Mouse (Mus musculus) retina, postnatal 1 day (tissue): ENCODE results near the gene Fam124a.
"Not testable (repeated sequence)": the region's sequence is repeated elsewhere in the genome, so short reads cannot be mapped to it uniquely, and the experiment has no call there.

ENCODE experiments used
- DNase-seq: peaks from one replicate; pipeline ENCODE4 v3.0.0-alpha.2; 2012

The Fam124a gene

DNA sequence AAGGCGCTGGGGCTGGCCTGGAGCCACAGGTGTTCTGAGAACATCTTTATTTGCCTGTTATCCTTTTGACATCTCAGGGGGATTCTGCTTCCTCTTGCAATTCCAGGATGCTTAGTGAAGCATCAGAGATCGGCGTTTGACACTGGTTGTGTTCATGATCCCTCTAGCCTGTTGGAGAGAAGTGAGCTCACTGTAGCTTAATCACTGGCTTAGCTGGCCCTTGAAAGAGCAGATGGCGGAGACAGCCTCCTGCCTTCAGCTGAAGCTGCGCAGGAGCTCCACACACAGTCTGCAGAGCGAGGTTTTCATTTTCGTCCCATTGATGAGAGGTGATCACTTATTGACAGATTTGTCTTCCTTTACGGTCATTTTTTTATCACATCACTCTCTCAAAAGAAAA, 20.3 kb downstream of the Fam124a start:
- DNase-seq, result peak; percentile 55

DNA sequence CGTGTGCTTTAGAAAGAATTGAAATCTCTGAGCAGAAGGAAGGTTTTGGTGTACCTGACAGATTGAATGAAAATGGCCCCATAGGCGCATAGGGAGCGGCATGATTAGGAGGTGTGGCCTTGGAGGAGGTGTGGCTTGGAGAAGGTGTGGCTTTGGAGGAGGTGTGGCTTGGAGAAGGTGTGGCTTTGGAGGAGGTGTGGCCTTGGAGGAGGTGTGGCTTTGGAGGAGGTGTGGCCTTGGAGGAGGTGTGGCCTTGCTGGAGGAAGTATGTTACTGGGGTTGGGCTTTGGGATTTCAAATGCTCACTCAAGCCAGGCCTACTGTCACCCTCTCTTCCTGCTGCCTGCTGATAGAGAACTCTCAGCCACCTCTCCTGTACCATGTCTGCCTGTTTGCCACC, 25.4 kb downstream of the Fam124a start:
- no peak for DNase-seq

DNA sequence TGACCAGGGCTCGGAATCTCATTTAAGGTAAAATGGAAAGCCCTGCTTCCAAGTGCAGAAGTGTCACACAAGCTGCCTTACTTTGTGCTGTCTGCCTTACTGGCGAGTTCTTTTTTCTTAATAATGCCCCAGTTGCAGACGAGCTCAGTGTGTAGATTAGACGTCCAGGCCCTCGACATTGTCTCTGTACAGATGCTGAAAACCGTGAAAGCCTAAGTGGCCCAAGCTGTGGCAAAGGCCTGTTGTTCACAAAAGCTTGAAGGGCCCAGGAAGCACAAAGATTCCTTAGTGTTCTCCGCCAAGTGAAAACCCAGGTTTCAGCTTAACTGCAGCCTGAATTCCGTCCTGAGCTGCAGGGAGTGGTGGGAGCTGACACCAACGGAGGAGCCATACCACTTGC, 26.2 kb downstream of the Fam124a start:
- no peak for DNase-seq

DNA sequence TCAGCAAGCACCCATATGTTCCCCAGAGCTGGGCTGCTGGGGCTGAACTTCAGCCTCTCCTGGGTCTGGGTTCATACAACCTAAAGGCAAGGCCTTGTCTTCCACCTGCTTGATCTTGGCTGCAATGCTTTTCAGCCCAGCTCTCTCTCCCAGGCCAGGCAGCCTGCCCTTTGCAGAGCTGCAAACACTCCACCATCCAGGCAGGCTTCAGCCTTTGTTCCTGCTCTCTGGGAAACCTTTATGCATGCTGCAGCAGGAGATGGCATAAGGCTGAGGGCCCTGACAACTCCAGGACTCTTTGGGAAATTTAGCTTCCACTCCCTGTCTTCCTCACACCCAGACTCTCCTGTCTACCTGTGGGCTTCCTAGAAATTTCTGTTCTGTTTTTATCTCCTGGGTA, 29.1 kb downstream of the Fam124a start:
- DNase-seq, result no peak

DNA sequence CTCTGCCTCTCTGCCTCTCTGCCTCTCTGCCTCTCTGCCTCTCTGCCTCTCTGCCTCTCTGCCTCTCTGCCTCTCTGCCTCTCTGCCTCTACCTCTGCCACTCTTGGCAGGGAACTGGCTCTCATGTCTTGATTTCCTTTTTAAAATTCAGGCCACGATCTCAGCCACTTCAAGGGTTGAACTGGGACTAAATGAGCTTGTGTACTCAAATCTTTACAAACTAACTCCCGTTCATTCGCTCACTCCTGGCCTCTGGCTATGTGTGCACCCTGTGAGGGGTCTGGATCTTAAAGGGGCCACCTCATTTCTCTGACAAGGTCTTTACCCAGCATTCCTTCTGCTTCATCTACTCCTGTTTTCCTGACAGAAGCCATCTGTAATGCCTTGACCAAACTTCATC, 29.8 kb downstream of the Fam124a start:
- DNase-seq, result peak; percentile 22

DNA sequence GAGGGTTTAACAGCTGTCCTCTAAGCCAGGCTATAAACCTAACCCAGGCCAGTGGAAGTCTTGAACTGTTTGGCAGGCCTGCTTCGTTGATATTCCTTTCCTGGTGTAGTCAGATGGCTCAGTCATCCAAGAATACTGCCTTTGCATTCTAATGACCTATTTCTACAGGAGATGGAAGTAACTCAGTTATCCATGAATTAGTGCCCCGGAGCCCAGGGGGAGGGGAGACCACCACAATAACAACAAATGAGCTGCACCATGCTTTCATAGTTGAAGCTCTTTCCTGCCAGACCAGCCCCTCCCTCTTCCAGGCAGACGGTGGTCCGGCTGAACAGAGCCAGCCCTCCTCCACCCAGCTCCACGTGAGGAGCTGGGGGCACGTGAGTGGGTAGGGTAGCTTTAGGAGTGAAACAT, 44.6 kb downstream of the Fam124a start:
- peak; percentile 50 for DNase-seq

DNA sequence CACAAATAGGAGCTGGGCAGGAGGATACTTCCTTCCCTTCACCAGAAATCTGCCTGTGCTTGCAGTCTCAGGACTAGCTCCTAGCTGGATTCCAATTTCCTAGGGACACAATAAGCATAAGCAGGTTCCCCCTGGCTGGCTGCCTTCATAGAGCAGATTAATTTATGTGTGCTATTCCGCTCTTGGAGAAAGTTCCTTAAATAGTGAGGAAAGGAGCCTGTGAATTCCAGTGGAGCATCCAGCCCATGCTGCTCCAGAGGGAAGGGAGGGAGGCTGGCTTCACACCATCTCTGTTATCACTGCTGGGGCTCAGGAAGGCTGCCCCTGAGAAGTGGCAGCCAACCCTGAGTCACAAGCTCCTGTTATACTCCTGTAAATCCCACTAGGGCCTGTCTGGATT, 46.7 kb downstream of the Fam124a start:
- DNase-seq, result no peak

DNA sequence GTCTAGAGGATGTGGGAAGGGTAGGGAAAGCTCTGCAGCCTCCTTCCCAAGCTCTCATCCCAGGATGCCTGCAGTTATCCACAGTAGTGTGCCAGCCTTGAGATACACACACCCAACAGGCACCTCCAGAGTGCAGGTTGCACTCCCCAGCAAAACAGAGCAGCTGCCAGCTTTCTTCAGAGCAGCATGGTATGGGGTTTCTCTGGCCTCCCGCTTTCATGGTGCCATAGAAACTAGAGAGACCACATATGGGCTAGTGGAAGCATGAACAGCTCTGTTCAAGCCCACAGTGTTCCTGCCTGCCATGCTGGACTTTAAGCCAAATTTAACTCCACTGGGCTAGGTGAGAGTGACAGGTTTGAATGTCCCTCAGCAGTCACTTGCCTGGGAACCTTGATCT, 47.3 kb downstream of the Fam124a start:
- DNase-seq, result no peak

DNA sequence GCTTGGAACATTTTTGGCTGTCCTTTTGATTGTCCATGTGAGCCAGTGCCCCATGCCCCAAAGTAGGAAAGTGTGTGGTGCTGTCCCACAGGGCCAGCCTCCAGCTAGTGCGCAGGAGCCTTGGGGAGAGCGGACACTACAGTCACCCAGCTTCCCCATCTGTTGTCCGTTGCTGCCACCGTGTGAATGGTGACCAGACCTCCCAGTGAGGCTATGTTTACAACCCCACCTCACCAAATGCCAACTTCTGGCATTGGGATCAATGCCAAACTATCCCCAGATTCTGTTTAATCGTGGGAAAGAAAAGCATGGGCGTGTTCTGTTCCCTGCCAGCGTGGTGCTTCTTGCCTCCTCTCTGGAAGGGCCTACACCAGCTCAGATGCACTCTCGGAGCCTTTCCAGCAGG, 52.3 kb downstream of the Fam124a start:
- no peak for DNase-seq

DNA sequence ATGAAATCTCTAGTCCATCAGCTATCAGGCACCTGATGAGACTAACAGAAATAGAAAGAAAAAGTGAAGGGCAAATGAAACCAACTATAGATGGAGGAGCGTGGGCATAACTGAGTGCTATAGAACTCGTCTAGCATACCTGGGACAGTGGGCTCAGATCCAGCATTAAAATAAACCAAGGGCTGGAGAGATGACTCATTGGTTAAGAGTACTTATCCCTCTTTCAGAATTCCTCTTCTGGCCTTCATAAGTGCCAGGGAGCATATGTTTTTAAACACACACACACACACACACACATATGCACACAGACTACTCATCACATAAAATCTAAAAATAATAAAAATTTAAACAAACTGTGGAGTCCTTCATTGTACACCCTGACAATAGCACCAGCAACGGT, 54.4 kb downstream of the Fam124a start:
- DNase-seq, result no peak

DNA sequence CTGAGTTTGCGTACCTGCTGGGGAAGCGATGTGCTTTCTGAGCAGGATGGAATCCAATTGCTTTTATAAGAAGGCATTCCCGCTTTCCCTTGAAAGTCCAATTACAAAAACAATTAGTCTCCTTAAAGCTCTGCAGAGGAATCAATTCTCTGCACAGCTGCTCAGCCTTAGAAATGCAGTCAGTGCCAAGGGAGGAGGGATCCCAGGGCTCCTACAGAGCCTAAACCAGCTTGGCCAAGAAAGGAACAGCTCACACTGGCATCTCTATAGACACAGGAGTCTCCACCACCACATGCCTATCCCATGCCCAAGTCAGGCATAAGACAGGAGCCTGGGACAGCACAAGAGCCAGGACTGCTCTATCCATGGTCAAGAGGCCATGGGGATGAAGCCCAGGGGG, 66.9 kb downstream of the Fam124a start:
- DNase-seq, result no peak

DNA sequence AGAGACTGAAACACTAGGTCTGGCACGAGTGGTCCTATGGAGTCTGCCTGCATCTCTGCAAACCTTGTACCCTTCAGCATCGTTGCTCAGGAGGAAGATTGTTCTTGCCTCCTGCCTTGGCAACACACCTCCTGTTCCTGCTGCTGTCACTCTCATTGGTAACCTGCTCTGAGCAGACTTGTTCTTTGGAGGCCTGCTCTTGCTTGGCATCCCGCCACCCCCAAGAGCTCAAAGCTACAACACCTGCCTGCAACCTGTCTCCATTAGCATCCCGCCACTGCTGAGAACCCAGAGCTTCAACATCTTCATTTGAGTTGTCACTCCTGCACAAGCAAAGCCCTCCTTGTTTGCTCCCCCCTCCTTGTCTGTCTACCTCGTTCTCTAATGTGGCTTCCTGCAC, 72.4 kb downstream of the Fam124a start:
- no peak for DNase-seq

DNA sequence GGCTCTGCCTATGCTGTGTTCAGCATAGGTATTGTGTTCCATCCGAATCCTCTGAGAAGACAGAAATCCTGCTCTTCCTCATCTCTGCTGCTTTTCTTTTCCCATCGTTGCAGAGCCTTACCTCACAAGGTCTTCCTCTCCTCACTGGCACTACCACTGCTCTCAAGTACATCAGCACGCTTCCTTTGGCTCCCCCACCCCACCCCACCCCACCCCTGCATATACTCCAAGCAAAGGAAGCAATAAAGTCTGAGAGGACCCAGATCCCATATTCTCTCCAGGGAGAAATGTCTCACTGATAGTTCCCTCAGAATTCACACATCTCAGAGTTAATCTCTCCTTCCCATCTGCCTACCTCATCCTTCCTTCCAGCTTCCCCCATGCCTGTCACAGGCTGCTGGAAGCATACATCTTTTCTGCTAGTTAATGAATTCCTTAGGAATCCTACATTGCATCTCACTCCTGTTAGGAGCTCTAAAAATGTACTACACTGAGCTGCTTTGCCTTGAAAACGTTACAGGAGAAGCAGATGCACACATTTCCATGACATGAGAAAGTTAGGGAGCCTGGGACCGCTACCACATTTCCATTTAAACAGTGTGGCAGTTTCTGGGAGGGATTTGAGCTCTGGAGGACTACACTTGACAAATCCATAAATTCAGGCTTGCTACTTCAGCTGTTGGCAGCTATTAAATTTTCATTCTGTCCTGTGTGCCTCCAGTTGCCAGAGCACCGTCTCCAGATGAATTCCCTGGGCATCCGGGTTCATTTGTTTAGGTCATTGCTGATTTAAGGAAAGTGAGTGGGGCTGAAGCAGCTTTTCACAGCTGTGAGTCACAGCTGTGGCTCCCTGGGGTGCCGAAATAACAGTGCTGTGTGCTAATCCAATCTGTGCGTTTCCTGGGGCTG, 82.2 kb downstream of the Fam124a start:
- DNase-seq, result peak; percentile 56

DNA sequence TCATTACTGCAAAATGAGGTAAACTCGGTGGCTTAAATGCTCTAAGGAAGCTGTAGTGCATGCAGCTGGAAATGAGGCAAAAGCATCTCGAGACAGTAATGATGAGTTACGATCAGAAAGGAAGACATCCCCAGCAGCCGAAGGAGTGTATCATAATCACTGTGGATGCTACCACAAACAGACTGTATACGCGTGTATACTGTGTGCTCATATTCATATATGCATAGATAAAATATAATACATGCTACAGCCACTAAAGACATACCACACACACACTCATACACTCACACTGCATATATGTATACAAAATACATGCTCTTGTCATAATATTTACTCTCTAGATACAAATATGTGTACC, 82.8 kb downstream of the Fam124a start:
- no peak for DNase-seq

DNA sequence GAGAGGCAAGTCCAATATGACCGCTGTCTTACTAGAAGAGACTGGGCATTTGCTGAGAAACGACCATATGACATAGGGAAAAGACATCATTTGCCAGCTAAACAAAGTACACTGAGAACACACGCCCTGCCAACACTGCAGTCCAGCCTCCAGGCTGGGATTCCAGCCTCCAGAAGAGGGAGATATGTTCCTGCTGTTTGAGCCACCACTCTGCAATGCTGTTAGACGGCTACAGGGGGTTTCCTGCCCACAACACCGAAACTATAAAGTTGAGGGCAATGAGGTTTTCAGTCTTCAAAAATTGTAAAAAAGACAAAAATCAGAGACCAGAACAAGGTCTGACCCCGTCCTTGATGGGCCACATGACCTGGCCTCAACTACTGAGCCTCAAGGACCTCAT, 83.6 kb downstream of the Fam124a start:
- no peak for DNase-seq

DNA sequence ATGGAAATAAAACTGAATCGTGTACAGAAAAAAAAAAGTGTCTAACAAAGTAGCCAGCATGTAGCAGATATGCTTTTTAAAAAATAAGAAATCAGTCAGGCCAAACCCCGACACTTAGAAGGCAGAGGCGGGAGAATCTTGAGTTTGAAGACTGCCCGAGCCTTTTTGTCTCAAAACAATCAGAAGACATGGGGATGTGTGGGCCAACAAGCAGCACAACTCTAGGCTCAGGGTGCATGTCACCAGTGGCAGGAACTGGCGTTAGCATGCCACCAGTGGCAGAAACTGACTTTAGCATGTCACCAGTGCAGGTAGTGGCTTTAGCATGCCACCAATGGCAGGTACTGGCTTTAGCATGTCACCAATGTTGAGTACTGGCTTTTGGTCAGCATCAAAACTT, 84.0 kb downstream of the Fam124a start:
- DNase-seq, result no peak

DNA sequence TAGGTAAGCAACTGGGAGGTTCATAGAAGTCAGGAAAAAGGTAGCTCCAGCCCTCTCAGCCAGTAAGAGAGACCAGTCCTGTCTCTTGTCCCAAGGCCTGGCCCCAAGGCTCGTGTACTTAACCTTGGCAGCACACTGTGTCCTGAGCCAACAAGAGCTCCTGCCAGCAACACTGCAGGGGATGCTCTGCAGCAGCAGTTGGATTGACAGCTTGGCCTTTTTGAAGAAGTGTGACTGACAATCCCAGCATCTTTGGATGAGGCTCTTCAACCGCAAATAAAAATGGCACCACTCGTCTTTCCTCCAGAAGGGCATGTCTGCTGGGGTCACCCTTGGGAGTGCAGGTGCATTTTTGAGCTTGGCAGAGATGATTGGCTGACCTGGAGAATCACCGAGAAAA, 84.9 kb downstream of the Fam124a start:
- DNase-seq, result no peak

DNA sequence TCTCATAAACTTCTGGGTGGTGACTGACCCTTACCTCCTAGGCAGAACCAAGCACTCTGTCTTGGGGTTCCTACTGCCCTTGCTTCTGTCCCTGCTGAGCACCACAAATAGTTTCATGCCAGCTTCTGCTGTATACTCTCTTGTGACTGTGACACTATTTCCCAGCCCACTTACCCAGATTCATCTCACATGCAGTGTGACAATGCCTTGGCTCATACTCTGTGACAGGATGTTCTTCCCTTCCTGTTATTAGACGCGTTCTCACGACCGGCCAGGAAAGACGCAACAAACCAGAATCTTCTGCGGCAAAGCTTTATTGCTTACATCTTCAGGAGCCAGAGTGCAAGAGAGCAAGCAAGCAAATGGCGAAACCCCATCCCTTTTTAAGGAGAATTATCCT, 86.8 kb downstream of the Fam124a start:
- DNase-seq, result not testable (repeated sequence)

DNA sequence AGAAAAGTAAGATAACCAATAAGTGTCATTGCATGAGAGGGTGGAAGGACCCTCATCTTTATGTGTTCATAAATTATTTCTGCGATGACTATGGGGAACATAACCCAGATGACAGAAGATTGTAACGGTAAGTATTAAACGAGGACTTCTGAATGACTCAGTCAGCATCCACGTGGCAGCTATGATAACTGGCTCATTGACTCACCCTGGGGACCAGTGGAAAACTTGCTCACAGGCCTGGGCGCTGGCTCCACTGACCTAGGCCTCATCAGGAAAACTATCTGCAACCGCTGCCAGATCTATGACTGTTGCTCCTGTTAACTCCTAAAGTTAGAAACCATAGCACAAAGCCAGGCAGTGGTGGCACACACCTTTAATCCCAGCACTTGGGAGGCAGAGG, 92.9 kb downstream of the Fam124a start:
- no peak for DNase-seq

DNA sequence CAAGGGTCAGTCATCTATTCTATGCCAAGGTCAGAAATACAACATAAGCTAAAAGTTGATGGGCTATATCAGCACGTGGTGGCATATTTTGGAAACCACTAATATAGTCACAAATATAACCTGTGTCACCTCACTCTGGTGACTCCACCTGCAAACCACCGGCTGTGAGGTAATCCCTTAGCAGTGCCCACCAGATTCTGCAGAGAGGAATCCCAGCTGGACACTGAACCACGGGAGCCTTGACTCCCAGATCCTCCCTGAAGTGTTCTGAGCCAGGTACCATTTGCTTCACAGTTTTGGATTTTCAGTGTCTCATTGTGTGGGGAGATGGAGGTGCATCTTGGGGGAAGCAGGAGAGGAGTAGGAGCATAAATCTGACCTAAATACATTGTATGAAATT, 94.8 kb downstream of the Fam124a start:
- no peak for DNase-seq

DNA sequence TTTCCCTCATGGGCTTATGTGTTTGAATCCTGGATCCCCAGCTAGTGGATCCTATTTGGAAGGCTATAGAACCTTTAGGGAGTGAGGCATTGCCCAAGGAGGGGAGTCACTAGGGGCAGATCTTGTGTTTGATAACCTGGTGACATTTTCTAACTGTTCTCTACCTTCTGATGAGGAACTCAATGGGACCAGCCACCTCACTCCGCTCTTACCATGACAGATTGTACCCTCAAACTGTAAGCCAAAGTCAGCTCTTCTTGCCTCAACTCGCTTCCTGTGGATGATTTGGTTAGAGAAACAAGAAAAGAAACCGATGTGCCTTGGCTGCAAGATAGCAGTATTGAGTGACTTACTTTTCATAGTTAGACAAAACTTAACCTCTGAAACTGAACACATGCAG, 96.2 kb downstream of the Fam124a start:
- no peak for DNase-seq

DNA sequence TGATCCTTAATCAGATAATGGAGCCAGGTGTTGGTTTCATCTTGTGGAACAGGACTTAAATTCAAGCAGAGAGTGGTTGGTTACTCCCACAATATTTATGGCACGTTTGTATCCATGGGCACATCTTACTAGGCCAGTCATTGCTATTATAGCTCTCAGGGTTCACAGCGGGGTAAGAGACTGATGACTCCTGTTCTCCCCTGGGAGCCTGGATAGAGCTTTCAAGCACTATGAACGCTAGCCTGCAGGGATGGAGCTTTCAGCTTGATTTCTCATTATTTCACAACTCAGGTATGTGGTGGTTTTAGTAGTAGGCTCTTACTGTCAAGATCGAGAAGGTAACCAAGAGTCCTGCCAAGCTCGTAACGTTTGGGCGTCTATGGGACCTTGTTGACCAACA, 100.5 kb downstream of the Fam124a start:
- no peak for DNase-seq

DNA sequence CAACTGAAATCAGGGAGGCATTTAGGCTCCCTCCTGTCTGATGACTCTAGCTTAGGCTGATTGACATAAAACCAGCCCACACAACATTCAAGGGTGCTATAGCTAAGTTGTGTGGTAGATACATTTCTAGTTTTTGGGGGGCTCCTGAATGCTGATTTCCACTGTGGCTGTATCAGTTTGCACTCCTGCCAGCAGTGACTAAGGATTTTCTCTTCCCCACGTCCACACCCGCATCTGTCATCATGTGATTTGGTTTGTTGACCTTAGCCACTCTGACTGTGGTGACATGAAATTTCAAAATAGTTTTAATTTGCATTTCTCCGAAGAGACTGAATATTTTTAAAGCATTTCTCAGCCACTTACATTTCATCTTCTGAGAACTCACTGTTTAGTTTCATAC, 101.9 kb downstream of the Fam124a start:
- DNase-seq, result no peak
